Mouse (Mus musculus) intestine, embryonic 15.5 days (tissue): ENCODE measurements around the gene Tjp1. TPM values are rescaled to one million over a fixed set of nuclear protein-coding genes. Genes with fewer than 3 reads are reported as not detected.

Source experiments
- ATAC-seq: fragments of 200-750 bp; cut with Nextera tagmentation; 2 replicates; pipeline ENCODE4 v1.8.0; 2017; ENCODE audit warnings: moderate TSS enrichment, moderate library complexity
- H3K27ac ChIP-seq: fragments of 300-500 bp; sonication (generic); 2 replicates; pipeline ENCODE4 v1.5.1; 2015; ENCODE audit warnings: mild to moderate bottlenecking, inconsistent platforms
- H3K27me3 ChIP-seq: fragments of 300-500 bp; sonication (generic); replicated peaks from 2 replicates; pipeline ENCODE4 v1.6.1; 2015; ENCODE audit warnings: inconsistent platforms
- H3K36me3 ChIP-seq: fragments of 300-500 bp; sonication (generic); 2 replicates; pipeline ENCODE4 v1.6.1; 2015; ENCODE audit warnings: inconsistent platforms
- H3K4me1 ChIP-seq: fragments of 300-500 bp; sonication (generic); replicated peaks from 2 replicates; pipeline ENCODE4 v1.6.1; 2015; ENCODE audit warnings: inconsistent platforms
- H3K4me2 ChIP-seq: fragments of 300-500 bp; sonication (generic); replicated peaks from 2 replicates; pipeline ENCODE4 v1.6.1; 2015; ENCODE audit warnings: mild to moderate bottlenecking, inconsistent platforms
- H3K4me3 ChIP-seq: fragments of 300-500 bp; sonication (generic); replicated peaks from 2 replicates; pipeline ENCODE4 v1.5.1; 2015; ENCODE audit warnings: inconsistent platforms
- H3K9ac ChIP-seq: fragments of 300-500 bp; sonication (generic); 2 replicates; pipeline ENCODE4 v1.6.1; 2015; ENCODE audit warnings: inconsistent platforms
- H3K9me3 ChIP-seq: fragments of 300-500 bp; sonication (generic); 2 replicates; pipeline ENCODE4 v1.6.1; 2016; ENCODE audit warnings: inconsistent platforms
- WGBS: fragments of 180-500 bp; shearing (Covaris S2); methylation state at CpG from one replicate; pipeline ENCODE4 v1.1.7; 2015; 5-methylcytosine and 5-hydroxymethylcytosine counted together
- polyA plus RNA-seq: library from polyadenylated mRNA; unstranded; fragments of >200 nt; fragmentation: Nextera tagmentation; extraction: Ambion mirVana; gene quantifications from 2 replicates; pipeline ENCODE4 v1.2.1, GENCODE M21; 2015

Tjp1 gene
- polyA plus RNA-seq, 1 experiment from 2014 or later: 26.4 TPM

DNA sequence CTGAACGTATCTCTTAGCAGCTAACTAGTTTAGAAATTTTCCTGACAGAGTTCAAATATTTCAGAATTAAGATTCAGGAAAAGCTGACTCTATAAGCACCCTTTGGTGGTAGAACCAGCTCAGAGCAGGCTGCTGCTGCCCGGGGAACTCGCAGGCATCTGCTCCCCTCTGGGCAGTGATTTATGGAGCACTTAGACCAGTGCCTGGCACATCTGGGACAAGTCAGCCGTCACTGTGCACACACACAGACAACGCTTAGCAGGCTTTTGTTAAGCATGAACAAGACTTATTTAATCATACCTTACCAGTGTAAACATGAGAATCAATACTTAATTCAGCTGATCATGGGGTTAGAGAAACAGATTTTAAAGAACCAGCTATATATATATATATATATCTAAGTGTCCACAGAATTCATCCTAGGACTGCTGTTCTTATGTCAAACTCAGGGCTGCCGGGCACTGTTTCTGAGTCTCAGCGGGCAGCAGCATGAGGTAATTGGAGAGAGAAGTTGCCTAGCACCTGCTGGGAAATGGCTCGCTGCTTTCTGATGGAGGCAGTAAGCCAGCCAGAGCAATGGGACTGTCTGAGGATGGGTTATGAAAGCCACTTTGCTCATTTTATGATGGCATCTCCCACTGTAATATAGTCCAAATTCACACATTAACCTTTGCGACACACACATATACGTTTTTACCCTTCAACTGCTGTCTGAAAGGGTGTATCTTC is 14.0 kb downstream of the Tjp1 start:
- ATAC-seq: no peak
- Histone ChIP-seq H3K9ac (no peak overlapping the region), H3K4me3 (no peak overlapping the region), H3K9me3 (no peaks in the 10 kb centered on the region), H3K27me3 (no peaks in the 10 kb centered on the region), H3K4me2 (no peak overlapping the region), H3K27ac (no peak overlapping the region), H3K36me3 (no peaks in the 10 kb centered on the region), H3K4me1 (no peaks in the 10 kb centered on the region)
- 30% methylated on average over 10 of the region's 10 CpGs for WGBS

DNA sequence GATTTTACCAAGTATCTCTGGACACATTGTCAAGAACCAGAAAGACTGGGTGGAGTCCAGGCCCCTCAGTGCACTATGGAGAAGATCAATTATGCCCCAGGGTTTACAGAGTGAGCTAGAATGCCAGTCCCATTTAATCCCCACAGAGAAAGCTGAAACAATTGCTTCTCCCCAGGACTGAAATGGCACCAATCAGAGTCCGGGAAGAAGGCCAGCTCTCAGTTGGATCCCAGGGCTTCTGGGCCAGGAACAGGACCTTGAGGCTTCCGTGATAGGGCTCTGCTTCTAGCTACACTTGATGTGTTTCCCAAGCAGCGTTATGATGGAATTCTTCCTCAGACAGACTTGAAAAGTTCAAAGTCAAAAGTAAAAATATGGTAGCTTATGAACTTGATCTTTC is 18.2 kb downstream of the Tjp1 start:
- 83% methylated on average over 3 of the region's 3 CpGs for WGBS
- ATAC-seq: no peak
- Histone ChIP-seq H3K4me1 (0 out of 2 replicates have a peak, but pooled peaks cover 2% of the 10 kb centered on the region), H3K4me2 (no peak overlapping the region), H3K27ac (no peak overlapping the region), H3K27me3 (no peaks in the 10 kb centered on the region), H3K9me3 (no peaks in the 10 kb centered on the region), H3K36me3 (no peaks in the 10 kb centered on the region), H3K4me3 (no peak overlapping the region), H3K9ac (no peak overlapping the region)

DNA sequence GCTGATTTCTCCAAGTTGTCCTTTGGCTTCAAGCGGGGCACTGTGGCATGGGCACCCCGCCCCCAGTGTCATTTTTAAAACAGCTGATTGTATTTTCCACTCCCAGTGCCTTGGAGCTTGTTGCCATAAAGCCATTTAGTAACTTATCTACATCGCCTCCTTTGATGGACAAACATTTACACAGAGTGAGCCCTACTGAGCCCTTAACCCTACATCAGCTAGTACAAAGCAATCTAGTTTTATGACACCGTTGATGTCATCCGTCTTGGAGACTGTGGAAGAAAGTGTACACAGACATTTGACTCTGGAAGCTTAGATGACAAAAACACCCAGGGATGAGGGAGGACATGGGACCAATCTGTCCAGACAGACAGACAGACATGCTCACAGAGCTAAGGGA is 20.2 kb downstream of the Tjp1 start:
- H3K4me1 ChIP-seq: 0 out of 2 replicates have a peak, but pooled peaks cover 2% of the 10 kb centered on the region
- no peaks in the 10 kb centered on the region for H3K36me3 ChIP-seq
- H3K9me3 ChIP-seq: no peaks in the 10 kb centered on the region
- no peak overlapping the region for H3K9ac ChIP-seq
- WGBS: 53% methylated on average over 5 of the region's 5 CpGs
- H3K4me3 ChIP-seq: no peak overlapping the region
- ATAC-seq: peak; percentile 94
- peak overlapping the region; percentile 21 for H3K4me2 ChIP-seq
- H3K27me3 ChIP-seq: no peaks in the 10 kb centered on the region
- H3K27ac ChIP-seq: no peak overlapping the region

DNA sequence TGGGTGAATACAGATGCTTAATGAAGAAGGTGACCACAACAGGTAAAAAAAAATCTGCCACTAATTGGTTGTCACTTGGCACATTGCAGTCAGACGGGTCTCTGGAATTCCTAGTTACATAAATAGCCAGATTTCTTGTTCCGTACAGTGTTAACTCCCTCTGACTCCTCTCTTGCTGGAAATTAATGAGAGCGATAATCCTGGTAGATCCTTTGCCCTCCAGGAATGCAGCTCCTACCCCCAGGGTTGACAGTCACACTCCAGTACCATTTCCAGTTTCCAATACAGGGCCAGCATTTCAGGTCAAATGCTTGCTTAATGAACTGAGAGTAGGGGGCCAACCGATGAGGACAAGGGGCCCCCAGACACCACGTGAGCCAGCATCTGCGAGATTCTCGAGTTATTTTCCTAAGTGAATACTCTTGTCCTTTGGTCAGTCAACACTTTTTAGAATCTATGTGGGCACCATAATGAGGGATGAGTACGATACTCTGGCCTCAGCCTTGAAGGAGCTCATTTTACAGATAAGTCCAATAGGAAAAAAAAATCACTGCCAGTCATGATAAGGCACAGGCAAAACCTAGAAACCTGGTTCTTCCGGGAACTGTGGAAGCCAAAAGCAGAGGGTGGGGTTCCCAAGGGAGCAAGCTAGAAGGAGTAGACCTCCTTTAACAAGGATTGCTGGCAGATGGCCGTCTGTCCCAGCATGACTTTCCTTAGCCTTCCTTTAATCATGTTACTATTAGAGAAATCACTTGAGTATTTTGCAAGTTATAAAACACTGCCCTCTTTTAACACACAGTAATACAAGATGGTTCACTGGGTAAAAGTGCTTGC is 24.9 kb downstream of the Tjp1 start:
- Histone ChIP-seq H3K9me3 (no peaks in the 10 kb centered on the region), H3K4me3 (no peak overlapping the region), H3K36me3 (no peaks in the 10 kb centered on the region), H3K4me1 (0 out of 2 replicates have a peak, but pooled peaks cover 2% of the 10 kb centered on the region), H3K27me3 (no peaks in the 10 kb centered on the region), H3K9ac (no peak overlapping the region), H3K27ac (no peak overlapping the region), H3K4me2 (no peak overlapping the region)
- 68% methylated on average over 10 of the region's 10 CpGs for WGBS
- ATAC-seq: no peak

DNA sequence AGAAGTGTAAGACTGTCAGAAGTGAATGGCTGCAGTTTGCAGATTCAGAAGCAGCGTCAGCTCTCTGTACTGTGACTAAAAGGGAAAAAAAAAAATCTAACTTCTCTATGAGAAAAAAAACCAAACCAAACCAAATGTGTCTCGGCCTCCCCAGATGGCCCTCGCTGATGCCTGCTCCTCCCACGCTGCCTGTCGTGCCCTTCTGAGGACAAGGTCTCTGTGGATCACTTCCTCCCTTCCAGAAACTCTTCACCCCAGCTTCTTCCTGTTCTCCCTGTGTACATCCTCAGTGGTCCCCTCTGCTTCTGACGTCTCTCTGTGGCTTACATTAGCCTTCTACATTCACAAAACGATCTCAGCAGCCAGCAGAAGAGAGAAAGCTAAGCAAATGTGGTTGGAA is 26.8 kb downstream of the Tjp1 start:
- Histone ChIP-seq H3K4me2 (no peak overlapping the region), H3K36me3 (no peaks in the 10 kb centered on the region), H3K27ac (no peak overlapping the region), H3K4me1 (no peaks in the 10 kb centered on the region), H3K9me3 (no peaks in the 10 kb centered on the region), H3K27me3 (no peaks in the 10 kb centered on the region), H3K4me3 (no peak overlapping the region), H3K9ac (no peak overlapping the region)
- 45% methylated on average over 7 of the region's 7 CpGs for WGBS
- ATAC-seq: no peak

DNA sequence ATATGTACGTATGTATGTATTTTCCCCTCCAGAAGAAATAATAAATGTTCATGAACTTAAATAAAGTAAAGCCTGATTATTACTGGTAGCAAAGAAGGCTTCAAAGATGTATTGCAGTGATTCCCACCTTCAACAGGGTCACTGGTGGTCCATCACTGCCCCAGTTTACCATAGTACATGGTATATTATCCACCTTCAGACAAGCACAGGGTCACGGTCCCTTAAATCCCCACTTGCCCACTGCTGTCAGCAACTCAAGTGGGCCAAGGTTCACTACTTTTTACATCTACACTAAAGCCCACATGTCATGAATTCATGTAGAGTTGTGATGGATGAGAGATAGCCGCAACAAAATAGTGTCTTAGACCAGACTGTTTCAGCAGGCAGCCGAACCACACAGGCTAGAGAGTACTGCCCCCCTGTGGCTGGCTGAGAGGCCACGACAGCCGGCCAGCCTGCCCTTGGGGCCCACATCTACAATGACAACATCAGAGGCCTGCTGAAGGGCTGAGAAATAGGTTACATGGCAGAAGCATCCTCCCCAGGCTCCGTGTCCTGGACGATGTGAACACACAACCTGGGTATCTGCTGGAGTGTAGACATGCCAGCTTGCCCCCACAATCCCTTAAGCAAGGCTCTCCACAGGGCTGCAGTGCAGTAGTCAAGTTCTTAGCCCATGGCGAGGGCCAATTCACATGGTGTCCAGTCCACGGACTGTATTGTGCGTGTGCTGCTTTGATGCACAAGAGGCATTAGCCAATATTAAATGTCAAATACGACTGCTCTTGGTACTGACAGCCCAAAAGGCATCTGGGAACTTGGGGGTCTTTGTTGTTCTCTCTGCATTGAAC is 29.6 kb downstream of the Tjp1 start:
- peak; percentile 89 for ATAC-seq

DNA sequence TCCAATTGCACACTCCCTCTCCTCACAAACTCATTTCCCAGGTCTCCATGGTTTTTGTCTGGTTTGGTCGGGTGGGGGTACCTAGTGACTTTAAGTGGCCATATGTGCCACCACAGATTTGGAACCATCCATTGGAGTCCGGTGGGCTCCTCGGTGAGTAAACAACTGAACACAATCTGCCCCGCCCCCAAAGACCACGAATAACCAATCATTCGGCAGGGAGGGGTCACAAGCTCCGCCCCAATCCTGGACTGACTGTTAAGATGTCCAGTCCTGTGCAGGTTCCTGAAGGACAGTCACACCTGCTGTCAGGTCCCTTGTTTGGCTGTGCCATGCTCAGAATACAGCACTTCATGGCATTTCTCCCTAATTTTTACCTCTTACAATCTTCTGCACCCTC is 37.1 kb downstream of the Tjp1 start:
- no peak for ATAC-seq
- Histone ChIP-seq H3K9me3 (no peaks in the 10 kb centered on the region), H3K27ac (no peak overlapping the region), H3K4me1 (peaks cover 8% of the 10 kb centered on the region), H3K4me3 (no peak overlapping the region), H3K9ac (no peak overlapping the region), H3K36me3 (no peaks in the 10 kb centered on the region), H3K27me3 (no peaks in the 10 kb centered on the region), H3K4me2 (no peak overlapping the region)
- 82% methylated on average over 7 of the region's 7 CpGs for WGBS

More for the DNA sequence above, 29.6 kb downstream of the Tjp1 start:
- H3K9me3 ChIP-seq: no peaks in the 10 kb centered on the region
- H3K36me3 ChIP-seq: no peaks in the 10 kb centered on the region
- no peaks in the 10 kb centered on the region for H3K27me3 ChIP-seq
- no peak overlapping the region for H3K27ac ChIP-seq
- H3K9ac ChIP-seq: no peak overlapping the region
- no peaks in the 10 kb centered on the region for H3K4me1 ChIP-seq
- H3K4me2 ChIP-seq: no peak overlapping the region
- 53% methylated on average over 12 of the region's 12 CpGs for WGBS
- H3K4me3 ChIP-seq: no peak overlapping the region

DNA sequence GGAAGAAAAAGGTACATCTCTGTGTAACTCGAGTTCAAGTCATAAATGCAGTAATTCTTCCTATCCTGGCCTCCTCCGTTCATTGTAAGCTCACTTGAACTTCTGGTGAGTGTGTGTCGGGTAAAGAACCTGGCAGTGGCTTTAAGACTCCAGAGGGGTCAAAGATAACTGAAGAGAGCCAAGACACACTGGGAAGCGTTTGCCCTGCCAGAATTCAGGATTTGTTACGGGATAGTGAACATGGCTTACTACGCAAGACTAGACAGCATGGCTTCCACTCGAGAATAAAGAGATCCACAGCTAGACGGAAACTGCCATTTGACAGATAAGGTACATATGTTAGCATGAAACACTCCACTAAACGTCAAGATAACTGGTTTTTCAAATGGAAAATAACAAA is 37.8 kb downstream of the Tjp1 start:
- H3K36me3 ChIP-seq: no peaks in the 10 kb centered on the region
- no peaks in the 10 kb centered on the region for H3K27me3 ChIP-seq
- no peaks in the 10 kb centered on the region for H3K9me3 ChIP-seq
- no peak for ATAC-seq
- H3K4me1 ChIP-seq: peaks cover 8% of the 10 kb centered on the region
- no peak overlapping the region for H3K4me2 ChIP-seq
- 72% methylated on average over 9 of the region's 9 CpGs for WGBS
- H3K9ac ChIP-seq: no peak overlapping the region
- H3K27ac ChIP-seq: no peak overlapping the region
- no peak overlapping the region for H3K4me3 ChIP-seq

DNA sequence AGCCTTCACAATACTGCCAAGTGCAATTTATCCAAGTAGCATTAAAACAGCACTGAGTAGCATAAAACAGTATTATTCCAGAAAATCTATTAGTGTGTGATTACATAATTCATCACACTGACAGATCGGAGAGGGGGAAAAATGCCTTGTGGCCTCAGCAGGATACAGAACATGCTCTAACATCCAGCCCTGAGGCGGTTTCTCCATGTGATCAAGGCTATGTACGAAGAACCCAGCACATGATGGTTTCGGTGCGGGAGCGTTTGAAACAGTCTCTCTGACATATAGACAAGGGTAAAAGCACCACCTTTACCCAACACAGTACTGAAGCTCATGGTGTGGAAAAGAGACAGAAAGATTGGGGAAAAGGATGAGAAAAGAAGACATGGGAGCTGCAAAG is 38.4 kb downstream of the Tjp1 start:
- Histone ChIP-seq H3K9me3 (no peaks in the 10 kb centered on the region), H3K4me2 (no peak overlapping the region), H3K9ac (no peak overlapping the region), H3K4me1 (peaks cover 11% of the 10 kb centered on the region), H3K27me3 (no peaks in the 10 kb centered on the region), H3K27ac (no peak overlapping the region), H3K4me3 (no peak overlapping the region), H3K36me3 (no peaks in the 10 kb centered on the region)
- 90% methylated on average over 6 of the region's 6 CpGs for WGBS
- no peak for ATAC-seq

DNA sequence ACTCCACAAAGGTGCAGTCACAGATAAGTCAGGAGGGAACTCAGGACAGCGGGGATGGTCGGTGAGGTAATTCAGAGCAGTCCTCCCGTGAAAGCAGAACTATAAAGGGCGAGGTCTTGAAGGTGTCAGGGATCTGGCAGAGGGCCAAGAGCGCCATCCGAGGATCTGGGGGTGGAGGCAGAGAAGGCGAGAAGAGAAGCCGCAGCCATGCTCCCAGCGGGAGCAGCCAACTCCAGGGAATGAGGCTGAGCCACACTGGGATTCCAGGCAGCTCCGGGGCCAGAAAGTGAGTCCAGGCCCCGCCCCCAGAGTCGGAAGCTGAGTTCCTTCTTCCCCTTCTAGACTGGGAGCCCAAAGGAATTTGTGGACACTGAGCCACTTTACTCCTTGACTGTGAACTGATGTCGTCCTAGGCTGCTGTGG is 41.3 kb downstream of the Tjp1 start:
- Histone ChIP-seq H3K4me3 (0 out of 2 replicates have a peak overlapping the region, but pooled peaks have one; percentile 14), H3K27ac (peak overlapping the region; percentile 56; the same call in 1 of the 2 replicates), H3K9ac (no peak overlapping the region; the same call in 1 of the 2 replicates), H3K9me3 (no peaks in the 10 kb centered on the region), H3K4me2 (peak overlapping the region; percentile 58), H3K27me3 (no peaks in the 10 kb centered on the region), H3K4me1 (peaks cover 18% of the 10 kb centered on the region), H3K36me3 (no peaks in the 10 kb centered on the region)
- 4% methylated on average over 13 of the region's 13 CpGs for WGBS
- peak; percentile 72 for ATAC-seq

DNA sequence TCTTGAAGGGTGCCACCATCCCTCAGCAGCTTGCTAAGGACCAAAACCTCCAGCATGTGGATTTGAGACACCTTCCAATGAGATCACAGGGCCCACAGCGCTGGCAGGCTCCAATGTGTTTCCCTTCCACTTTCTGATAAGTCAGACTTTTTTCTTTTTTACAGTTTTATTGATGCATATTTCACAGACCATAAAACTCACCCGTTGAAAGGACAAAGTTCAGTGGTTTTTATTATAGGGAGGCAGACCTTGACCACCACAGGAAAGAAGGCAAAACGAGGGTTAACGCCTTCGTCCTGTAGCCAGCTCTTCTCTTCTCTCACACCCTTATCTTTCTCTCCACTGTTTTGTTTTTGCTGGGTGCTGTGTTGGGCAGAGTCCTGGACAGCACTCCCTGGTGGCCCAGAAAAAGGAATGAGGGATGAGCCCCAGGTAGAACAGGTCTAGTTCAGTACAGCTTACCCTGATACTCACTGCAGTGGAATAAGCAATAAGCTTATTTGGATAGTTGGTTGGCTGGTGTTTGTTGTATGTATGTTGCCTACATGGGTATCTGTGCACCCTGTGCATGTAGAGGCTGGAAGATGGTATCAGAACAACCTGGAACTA is 43.3 kb downstream of the Tjp1 start:
- H3K27ac ChIP-seq: peak overlapping the region; percentile 80

More for the DNA sequence above, 43.3 kb downstream of the Tjp1 start:
- Histone ChIP-seq H3K36me3 (no peaks in the 10 kb centered on the region), H3K4me1 (peaks cover 18% of the 10 kb centered on the region), H3K4me2 (no peak overlapping the region), H3K9ac (no peak overlapping the region), H3K4me3 (no peak overlapping the region), H3K27me3 (no peaks in the 10 kb centered on the region), H3K9me3 (no peaks in the 10 kb centered on the region)
- 34% methylated on average over 5 of the region's 5 CpGs for WGBS
- peak; percentile 88 for ATAC-seq
